Mouse (Mus musculus) NIH3T3 (cell line): ENCODE measurements around the gene Elk3.
A peak's percentile ranks its signal among the peaks of the same experiment; 100 is the strongest.

Experiments
- DNase-seq: peaks from one replicate; pipeline ENCODE4 v3.0.0-alpha.2; 2012; ENCODE audit warnings: low read depth

Gene Elk3

DNA sequence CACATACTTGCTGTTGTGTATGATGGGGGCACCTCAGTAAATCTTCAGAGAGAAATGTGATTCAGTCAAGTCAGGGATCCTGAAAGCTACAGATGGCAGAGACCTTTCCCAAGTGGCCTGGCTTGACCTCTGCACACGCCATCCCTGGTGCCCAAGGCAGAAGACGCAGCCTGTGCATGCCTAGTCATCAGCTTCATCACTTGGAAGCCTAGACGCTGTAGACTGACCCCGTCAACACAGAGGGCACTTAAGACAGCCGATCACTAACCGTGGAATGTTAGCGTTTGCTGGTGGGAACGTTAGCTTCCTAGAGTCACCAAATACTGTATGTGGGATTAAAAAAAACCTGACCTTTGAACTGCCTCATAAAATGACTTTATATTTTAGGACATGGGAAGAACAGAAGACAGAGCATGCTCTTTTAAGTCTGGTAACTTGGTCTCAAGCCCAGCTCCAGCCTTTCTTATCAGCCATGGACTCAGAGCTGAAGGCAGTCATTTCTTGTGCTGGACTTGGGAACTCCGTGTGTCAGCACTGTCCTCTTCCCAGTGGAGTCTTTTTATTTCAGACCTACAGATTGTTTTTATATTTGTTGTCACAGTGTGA, 71.6 kb downstream of the Elk3 start:
- no peak for DNase-seq

DNA sequence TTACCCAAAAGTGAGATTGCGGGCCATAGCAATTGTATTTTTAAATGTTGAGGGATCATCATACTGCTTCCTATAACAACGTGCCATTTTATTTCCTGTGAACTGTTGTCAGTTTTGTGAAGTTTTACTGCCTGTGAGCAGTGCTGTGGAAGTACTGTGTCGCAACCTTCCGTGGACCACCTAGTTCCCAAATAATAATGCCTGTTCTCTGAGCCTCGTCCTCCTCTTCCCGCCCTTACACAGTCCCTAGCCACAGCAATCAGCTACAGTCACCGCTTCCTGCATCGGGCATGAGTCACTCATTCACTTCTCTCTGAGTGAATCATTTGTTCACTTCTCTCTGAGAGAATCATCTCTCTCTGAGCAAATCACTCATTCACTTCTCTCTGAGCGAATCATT, 76.2 kb downstream of the Elk3 start:
- no peak for DNase-seq

DNA sequence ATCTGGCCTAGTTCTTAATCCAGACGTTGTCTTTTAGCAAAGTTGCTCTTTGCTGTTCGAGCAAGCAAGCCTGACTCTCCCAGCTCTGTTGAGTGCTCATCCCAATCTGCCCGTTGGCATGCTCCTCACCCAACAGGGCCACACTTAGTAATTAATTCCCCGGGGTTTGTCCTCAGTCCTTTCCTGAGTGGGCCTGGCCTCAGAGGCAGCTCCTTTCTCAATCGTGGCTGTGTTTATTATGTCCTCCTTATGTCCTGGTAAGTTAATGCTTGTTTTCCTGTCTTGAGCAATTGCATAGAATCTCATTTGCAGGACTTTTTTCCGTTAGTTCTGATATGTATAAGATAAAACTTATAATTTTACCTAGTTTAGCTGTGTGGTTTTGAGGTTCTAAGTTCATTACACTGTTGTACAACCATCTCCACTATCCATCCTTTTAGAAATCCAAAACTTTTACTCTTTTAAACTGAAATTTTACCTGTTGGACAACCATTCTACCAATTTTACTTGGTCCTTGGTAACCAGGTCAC, 77.2 kb downstream of the Elk3 start:
- DNase-seq, result no peak

DNA sequence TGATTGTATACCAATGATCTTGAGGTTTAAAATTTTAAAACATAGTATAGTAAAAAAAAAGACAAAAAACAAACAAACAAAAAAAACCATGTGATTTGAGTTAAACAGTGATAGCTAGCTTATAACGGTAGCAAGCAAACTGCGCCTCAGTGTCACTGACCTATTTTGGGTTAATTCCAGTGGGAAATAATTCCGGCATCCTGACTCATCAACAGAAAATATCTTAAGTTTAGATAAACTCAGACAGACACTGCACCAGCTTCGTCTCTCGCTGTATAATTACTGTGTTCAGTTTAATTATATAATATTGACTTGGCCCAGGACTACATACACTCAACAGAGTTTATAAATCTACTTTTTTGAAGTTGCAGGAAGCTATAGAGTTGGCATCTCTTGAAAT, 79.0 kb downstream of the Elk3 start:
- DNase-seq, result no peak

DNA sequence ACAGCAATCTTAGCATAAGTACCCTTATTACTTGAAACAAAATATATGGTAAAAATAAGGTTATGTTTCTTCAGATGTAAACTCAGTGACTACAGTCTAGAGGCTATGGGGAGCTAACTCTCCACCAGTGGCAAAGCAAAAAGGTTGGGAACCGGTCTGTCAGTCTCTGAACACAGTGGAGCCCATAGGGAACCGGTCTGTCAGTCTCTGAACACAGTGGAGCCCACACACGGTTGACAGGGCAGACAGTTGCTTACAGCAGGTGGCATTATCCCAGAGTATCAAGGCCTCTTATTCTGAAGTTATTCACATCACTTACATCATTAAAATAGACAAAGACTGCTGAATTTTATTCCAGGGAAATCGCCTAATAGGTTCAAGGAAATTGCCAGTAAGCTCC, 79.4 kb downstream of the Elk3 start:
- no peak for DNase-seq

DNA sequence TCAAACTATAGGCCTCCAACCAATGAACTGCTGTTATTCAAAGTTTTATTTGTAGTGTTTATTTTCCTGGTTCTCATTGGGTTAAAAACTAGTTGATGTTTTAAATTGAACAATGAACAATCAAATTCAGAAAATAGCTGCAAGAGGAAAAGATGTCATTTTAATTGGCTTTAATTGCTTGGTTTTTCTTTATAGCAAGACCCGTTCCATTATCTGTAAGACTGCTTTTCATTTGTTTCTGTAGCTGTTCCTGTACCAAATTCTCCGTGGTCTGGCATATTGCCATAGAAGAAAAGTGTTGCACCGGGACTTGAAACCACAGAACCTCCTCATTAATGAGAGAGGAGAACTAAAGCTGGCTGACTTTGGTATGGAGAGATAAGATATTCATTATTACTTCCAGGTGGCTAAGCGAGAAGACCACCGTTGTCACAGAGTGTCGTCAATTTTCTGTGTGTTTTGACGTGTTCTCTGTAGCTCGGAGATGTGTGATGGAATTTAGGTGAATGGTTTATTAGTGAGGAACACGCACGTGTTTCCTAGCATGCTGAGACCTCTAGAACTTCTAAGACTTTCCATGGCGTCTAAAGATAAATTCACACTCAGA, 82.4 kb downstream of the Elk3 start:
- DNase-seq, result peak; percentile 74

DNA sequence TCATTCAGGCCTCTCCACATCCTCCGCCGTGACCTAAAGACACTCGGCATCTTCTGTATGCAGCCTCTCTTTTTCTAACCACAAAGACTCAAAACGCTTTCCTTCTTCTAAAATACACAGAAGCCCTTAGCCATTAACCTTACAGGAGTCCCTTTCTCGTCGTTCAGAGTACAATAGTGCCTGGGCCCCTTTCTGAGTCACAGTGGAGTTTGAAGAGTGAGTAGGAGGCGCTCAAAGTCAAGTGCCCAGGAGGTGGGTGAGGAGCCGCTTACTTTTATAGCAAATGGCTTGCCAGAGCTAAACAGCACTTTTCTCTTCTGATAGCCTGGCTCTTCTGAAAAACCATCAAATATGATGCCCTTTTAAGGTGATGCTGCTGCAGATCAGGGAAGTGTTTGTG, 83.0 kb downstream of the Elk3 start:
- no peak for DNase-seq

DNA sequence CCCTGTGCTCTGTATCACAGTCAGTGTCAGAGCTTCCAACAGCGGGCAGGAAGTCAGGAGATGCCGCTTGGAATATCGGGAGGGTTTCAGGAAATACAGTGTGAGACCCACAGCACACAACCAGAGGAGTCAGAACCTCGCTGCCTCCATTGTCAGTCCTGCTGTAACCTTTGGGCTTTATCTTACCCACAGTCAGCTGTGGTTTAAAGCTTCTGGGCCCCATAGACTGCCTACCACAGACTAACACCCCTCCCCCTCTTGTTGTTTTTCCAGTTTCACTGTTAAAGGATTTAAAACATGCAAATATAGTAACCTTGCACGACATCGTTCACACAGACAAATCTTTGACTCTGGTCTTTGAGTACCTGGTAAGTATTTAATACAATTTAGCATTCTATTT, 85.2 kb downstream of the Elk3 start:
- no peak for DNase-seq

DNA sequence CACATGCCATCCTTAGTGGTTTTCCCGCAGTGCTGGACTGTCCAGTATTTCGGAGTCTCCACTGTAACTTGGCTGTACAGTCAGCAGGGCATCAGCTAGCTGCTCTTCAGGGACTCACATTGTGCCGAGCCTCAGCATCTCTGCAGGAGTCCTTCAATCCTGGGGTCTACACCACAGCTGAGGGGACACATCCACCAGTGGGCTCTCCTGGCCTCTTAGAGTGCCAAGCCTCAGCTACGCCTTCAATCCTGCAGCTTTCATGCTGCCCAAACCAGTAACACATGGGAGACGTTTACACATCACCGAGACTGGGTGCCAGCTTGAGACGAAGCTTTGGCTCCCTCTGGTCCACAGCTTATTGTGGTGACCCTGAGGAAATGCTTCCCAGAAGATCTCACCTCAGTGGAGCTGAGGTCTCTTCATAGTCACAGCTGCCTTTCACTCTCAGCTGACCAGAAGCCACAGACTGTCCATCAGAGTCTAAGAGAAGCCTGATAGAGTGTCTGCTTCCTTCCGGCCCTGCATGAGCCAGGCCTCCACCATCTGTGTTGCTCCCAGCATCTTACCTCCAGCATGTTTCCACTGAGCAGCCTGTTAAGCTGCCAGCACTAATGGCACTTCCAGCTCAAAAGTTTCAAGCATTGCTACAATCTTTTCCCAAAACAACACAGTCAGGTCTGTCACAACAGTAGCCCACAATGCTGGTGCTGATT, 95.7 kb downstream of the Elk3 start:
- DNase-seq, result no peak

DNA sequence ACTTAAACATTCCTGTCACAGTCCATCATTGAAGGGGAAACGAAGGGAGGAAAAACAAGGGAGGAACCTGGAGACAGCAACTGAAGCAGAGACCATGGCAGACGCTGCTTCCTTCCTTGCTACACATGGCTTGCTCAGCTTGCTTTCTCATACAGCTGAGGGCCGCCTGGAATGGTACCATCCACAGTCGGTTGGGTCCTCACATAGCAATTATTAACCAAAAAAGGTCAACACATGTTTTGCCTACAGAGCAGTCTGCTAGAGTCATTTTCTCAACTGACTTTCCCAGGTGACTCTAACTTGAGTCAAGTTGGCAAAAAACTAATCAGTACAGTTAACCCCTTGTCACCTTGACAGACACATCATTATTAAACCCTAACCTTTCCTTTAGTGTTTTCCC, 96.7 kb downstream of the Elk3 start:
- no peak for DNase-seq

DNA sequence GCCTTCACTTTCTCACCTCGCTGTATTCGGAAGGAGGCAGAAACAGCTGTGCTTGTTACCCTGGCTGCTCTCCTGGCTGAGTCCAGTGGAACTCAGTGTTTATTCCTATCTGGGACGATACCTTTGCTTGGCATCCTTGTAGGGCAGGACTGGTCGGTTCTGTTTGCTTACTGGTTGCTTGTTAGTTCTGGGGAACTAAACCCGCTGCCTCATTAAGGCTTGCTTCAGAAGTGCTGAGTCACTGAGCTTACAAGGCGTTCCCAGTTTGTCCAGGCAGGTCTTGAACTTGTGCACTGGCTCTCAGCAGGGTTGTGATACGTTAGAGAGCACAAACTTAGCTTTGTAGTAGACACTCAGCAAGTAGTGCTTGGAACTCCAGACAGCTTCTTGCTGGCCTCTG, 97.6 kb downstream of the Elk3 start:
- peak; percentile 15 for DNase-seq

DNA sequence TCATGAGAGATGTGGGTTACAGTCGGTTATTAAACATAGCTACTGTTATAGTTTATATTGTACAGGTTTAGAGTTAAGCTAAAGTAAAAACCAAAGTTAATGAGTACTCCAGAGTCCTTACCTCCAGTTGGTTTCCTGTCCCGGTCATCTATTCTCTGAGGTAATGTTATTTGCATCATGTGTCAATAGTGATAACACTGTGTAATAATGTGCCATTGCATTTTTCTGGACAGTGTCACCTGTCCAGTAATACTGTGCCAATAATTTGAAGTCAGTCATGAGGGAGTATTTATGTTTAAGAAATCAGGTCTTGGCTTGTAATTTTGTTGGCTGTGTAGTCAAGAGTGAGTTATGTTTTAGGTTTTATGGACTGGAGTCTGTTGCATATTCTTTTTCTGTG, 98.2 kb downstream of the Elk3 start:
- DNase-seq, result no peak

DNA sequence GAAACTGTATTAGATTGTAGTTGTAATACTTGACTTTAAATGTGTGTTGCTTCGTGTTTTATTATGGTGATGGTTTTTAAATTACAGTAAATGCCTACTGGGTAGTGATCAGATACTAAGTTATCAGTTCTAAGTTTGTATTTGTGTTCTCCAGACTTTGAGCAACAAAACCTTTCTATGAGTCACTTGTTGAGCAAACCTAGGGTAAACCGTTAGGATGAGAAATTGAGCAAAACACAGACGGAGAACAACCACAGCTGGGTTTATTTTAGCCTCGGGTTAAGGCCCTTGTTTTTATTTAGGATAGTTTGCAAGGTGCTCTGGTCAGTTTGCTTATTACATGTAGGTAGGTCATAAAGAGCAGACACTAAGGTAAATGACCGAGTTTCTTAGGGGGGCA, 103.8 kb downstream of the Elk3 start:
- no peak for DNase-seq

DNA sequence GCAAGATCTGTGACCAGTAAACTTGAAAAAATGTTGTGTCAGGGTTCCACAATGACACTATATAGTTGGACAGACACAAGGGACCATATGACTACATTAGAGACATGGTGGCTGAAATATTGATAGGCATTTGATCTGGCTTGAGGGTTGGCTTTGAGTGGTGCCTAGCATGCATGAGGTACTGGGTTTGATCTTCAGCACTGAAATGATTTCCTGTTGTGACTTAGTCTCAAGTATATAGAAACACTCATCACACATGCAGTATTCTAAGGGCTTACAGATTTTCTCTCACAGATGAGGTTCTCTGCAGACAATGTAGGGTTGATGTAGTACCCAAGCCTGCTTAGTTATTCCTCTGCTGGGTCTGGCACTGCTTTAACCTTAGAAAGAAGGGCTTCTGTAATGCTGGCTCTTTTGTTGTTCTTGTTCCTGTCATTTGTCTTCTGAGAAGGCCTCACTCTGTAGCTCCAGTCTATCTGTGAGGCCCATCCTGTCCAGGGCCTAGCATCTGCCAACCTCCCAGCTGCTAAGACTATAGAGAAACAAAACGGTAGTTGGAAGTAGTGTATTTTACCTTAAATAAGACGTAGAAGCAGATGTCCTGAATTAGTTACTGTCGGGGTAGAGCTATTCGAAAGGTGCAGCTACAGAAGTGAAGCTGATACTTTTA, 105.5 kb downstream of the Elk3 start:
- DNase-seq, result no peak

DNA sequence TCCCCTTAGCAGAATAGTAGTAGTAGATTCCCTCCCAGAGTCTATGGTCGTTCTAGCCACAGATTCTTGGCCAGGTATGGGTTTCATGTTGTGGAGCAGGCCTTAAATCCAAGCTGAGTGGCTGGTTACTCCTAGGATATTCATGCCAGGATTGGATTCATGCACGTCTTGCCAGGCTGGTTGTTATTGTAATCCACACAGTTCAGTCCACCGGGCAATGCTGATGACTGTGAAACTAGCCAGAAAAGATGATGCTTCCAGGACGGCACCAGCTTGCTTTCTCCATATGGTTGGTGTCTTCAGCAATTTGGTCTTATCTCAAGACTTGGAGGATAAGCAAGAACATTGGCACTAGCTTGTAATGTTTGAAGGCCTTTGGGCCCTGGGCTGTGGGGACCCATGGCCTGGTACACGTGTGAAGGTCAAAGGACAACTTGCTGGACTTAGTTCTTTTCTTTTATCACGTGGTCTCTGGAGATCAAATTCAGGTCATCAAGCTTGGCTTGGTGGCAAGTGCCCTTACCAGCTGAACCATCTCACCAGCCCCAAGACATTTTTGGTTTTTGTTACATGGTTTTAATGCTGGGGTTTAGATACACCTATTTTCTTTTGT, 109.0 kb downstream of the Elk3 start:
- DNase-seq, result no peak

DNA sequence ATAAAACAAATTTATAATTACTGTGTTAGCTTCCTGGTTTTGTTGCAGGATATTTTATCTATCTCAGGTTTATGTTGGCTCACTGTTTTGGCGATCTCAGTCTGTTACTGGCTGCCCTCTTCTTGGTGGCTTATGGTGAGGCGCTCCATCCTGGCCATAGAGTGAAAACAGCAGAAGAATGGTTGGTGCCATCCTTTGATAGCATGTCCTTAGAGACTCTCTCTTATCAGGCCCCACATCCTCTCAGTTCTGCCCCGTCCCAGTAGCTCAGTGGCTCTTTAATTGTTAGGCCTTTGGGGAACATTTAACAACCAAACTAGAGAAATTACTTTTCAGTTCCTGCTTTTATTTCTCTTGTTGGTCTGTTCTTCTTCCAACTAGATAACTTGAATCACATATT, 112.0 kb downstream of the Elk3 start:
- no peak for DNase-seq
